Mouse (Mus musculus) megakaryocyte, embryonic 14.5 days (primary cell): ENCODE results near the gene Serpina3c.

Experiments
- FLI1 ChIP-seq: IDR thresholded peaks from 2 replicates; pipeline ENCODE4 v1.6.1; 2012; ENCODE audit warnings: low read length, inconsistent platforms, mixed read lengths
- GATA1 ChIP-seq: IDR thresholded peaks from 3 replicates; pipeline ENCODE4 v1.6.1; 2012; ENCODE audit warnings: mixed read lengths, low read length, inconsistent platforms, borderline replicate concordance

DNA sequence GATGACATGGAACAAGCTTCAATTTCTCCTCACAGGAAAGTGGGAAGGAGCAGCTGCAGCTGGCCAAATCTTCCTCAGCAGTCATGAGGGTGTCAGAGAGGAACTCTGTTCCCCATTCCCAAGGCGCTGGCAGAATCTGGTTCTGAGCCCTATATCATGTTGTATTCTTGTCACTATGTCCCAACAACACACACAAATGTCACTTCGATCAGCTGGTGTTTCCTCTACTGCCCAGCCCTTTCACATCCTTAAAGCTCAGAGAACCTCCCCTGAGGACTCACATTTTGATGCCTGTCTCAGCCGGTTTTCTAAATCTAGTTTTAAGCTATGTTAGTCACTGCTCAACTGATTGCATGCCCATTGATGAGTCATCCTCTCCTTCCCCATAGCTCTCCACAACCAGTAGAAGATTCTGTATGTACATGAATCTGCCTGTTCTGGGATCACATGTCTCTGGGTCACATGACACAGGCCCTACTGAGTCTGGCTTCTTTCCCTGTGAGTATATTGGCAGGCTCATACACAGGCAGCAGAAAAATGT, 32.4 kb upstream of the Serpina3c start:
- TF ChIP-seq GATA1 (no peak), FLI1 (no peak)
